Mouse (Mus musculus) erythroblast, embryonic 14.5 days (primary cell): ENCODE measurements around the gene Cnga3. TPM values are rescaled to one million over a fixed set of nuclear protein-coding genes. Genes with fewer than 3 reads are reported as not detected.

ENCODE experiments used
- H3K27me3 ChIP-seq: 2 replicates; pipeline ENCODE4 v1.6.1; 2012; ENCODE audit warnings: inconsistent platforms; ENCODE audit not compliant: control insufficient read depth
- H3K36me3 ChIP-seq: 2 replicates; pipeline ENCODE4 v1.6.1; 2012; ENCODE audit warnings: mild to moderate bottlenecking, inconsistent platforms; ENCODE audit not compliant: control insufficient read depth
- H3K4me1 ChIP-seq: 2 replicates; pipeline ENCODE4 v1.6.1; 2012; ENCODE audit warnings: inconsistent platforms; ENCODE audit not compliant: control insufficient read depth
- H3K4me3 ChIP-seq: replicated peaks from 2 replicates; pipeline ENCODE3; 2012; ENCODE audit warnings: moderate library complexity, mild to moderate bottlenecking, inconsistent platforms
- H3K9me3 ChIP-seq: 2 replicates; pipeline ENCODE4 v1.6.1; 2012; ENCODE audit warnings: low read length, inconsistent platforms, mixed read lengths; ENCODE audit not compliant: control insufficient read depth
- GATA1 ChIP-seq: IDR thresholded peaks from 2 replicates; pipeline ENCODE4 v1.6.1; 2012; ENCODE audit warnings: low read length, inconsistent platforms, mixed read lengths
- TAL1 ChIP-seq: IDR thresholded peaks from 3 replicates; pipeline ENCODE4 v1.6.1; 2012; ENCODE audit warnings: low read length, inconsistent platforms, mixed read lengths
- polyA plus RNA-seq: library from polyadenylated mRNA; stranded (reverse); fragments of >175 nt; gene quantifications from 2 replicates; pipeline ENCODE4 v1.2.3, GENCODE M21; 2012

Cnga3 gene
- not detected in 2 replicates for polyA plus RNA-seq

DNA sequence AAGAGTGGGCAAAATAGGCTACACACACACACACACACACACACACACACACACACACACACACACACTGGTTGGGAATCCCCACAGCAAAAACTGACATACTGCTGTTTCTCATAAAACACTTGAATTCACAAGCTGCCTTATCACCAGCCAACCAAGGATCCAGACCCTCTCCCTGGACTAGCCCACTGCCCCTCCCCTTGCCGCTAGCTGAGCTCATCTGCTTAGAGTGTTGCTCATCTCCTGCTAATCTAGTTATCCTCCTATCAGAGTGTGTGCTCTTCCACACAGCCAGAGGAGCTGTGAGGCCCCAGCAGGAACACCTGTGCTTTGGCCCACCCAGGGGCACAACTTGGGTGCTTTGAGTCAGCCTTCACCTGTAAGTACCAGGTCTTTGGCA is at the start of gene Cnga3:
Gene Cnga3, plus strand, starts transcription at position 291 of the 400 bp plus-strand sequence.
- H3K36me3 ChIP-seq: no peaks in the 10 kb centered on the region
- TF ChIP-seq TAL1 (no peak), GATA1 (no peak)
- no peaks in the 10 kb centered on the region for H3K9me3 ChIP-seq
- no peak within 1 kb of the TSS for H3K4me3 ChIP-seq
- no peaks in the 10 kb centered on the region for H3K4me1 ChIP-seq
- H3K27me3 ChIP-seq: no peaks in the 10 kb centered on the region

GRCm38 (mm10) chr1:37166066-37166465 is 48.2 kb upstream of the Cnga3 start:
- no peaks in the 10 kb centered on the region for H3K4me1 ChIP-seq
- peaks cover 9% of the 10 kb centered on the region; the same call in 1 of the 2 replicates for H3K9me3 ChIP-seq
- H3K27me3 ChIP-seq: no peaks in the 10 kb centered on the region
- TF ChIP-seq TAL1: no peak
- no peak for TF ChIP-seq GATA1
- no peaks in the 10 kb centered on the region for H3K36me3 ChIP-seq
- no peak overlapping the region for H3K4me3 ChIP-seq

DNA sequence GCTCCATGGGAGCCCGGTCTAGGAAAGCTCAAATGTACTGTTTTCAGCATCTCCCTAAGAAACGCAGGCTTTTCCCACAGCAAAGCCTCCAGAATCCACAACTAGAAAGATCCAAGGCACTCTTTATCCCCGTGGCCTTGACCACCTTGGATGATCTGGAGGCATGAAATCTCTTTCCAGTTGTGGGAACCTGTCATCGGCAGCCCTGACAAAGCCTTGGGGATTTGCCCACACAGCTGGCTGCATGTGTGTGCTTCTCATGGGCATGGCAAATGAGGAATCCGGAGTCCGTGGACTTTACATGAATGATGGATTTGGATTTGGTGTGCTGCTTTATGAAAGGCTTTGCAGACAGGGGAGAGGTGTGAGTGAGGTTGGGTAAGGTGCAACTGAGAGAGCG is 46.3 kb upstream of the Cnga3 start:
- peaks cover 4% of the 10 kb centered on the region; the same call in 1 of the 2 replicates for H3K9me3 ChIP-seq
- H3K36me3 ChIP-seq: no peaks in the 10 kb centered on the region
- no peaks in the 10 kb centered on the region for H3K27me3 ChIP-seq
- H3K4me3 ChIP-seq: no peak overlapping the region
- no peak for TF ChIP-seq TAL1
- no peak for TF ChIP-seq GATA1
- H3K4me1 ChIP-seq: no peaks in the 10 kb centered on the region

DNA sequence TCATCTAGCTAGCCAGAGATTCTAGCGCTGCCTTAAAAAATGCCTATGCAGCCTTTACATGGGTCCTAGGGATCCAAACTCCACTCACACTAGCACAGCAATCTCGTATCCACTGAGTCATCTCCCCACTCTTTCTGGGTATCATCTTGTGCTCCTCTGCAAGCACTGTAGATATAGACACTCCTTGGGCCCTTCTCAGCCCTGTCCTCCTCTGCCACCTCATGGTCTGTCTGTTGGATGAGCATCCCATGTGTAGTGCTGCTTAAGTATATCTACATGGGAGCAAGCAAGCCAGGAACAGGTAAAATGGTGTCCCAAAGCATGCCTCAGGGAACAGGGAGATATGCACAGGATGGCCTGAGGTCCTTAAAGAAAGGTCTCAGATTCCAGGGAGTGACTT is 36.4 kb upstream of the Cnga3 start:
- TF ChIP-seq TAL1: no peak
- no peak for TF ChIP-seq GATA1
- H3K4me1 ChIP-seq: no peaks in the 10 kb centered on the region
- H3K4me3 ChIP-seq: no peak overlapping the region
- H3K9me3 ChIP-seq: peaks cover 4% of the 10 kb centered on the region; the same call in 1 of the 2 replicates
- H3K36me3 ChIP-seq: no peaks in the 10 kb centered on the region
- no peaks in the 10 kb centered on the region for H3K27me3 ChIP-seq

DNA sequence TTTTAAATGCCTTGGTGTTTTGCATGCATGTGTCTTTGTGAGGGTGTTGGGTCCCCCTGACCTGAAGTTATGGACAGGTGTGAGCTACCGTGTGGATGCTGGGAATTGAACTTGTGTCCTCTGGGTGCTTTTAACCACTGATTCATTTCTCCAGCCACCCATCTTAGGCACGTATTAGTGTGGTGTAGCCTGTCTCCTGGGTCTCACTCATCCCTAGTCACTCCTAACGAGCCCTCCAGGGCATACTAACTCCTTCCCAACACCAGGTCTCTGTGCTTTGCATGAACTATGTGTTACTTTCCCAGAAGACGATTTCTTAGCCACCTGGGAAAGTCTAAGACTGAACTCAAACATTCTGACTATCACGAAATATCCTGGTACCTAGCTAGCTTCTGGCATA is 34.4 kb upstream of the Cnga3 start:
- H3K36me3 ChIP-seq: no peaks in the 10 kb centered on the region

DNA sequence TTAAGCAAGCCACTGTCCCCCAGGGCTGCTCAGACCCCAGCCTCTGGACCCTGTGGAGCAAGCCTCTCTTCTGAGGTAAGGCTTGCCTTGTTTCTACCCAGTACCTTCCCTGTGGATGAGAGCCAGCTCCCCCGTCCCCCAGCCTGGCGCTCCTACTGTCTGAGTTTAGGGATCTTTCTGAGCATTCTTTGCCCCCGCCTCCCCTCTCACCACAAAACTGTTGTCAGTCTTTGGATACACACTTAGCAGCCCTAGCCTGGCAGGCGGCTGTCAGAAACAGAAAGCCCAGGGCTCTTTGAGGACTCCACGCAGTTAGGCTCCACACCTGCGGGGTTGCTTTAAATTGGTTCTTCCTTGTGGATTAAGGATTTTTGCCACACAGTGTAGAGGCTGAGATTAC is 27.2 kb upstream of the Cnga3 start:
- no peak for TF ChIP-seq GATA1
- TF ChIP-seq TAL1: no peak

More for the DNA sequence above, 34.4 kb upstream of the Cnga3 start:
- Histone ChIP-seq H3K4me1 (no peaks in the 10 kb centered on the region), H3K4me3 (no peak overlapping the region), H3K9me3 (peaks cover 4% of the 10 kb centered on the region; the same call in 1 of the 2 replicates), H3K27me3 (no peaks in the 10 kb centered on the region)
- TF ChIP-seq GATA1: no peak
- TF ChIP-seq TAL1: no peak

GRCm38 (mm10) chr1:37194607-37195006 is 19.6 kb upstream of the Cnga3 start:
- H3K36me3 ChIP-seq: no peaks in the 10 kb centered on the region
- no peak for TF ChIP-seq TAL1
- no peak for TF ChIP-seq GATA1
- H3K27me3 ChIP-seq: no peaks in the 10 kb centered on the region
- no peaks in the 10 kb centered on the region for H3K4me1 ChIP-seq
- no peaks in the 10 kb centered on the region; the same call in 1 of the 2 replicates for H3K9me3 ChIP-seq
- H3K4me3 ChIP-seq: no peak overlapping the region

More for the DNA sequence above, 27.2 kb upstream of the Cnga3 start:
- no peaks in the 10 kb centered on the region for H3K4me1 ChIP-seq
- no peak overlapping the region for H3K4me3 ChIP-seq
- no peaks in the 10 kb centered on the region for H3K9me3 ChIP-seq
- no peaks in the 10 kb centered on the region for H3K36me3 ChIP-seq
- H3K27me3 ChIP-seq: no peaks in the 10 kb centered on the region

DNA sequence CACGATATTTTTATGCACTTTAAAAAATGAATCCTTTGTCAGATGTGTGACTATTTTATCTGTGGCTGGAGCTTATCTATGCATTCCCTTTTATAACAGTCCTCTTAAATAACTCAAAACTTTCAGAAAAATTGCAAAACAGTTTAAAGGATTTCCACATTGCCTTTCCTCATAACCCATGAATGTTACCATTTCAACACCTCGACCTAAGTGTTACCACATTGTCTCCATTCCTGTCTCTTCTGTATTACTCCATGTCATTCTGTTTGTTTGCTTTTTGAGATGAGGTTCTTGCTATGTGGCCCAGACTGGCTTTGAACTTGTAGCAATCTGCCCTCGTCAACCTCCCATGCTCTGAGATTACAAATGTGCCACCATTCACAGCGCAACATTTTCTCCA is 12.8 kb upstream of the Cnga3 start:
- no peaks in the 10 kb centered on the region for H3K4me1 ChIP-seq
- peaks cover 7% of the 10 kb centered on the region for H3K9me3 ChIP-seq
- H3K36me3 ChIP-seq: no peaks in the 10 kb centered on the region
- H3K4me3 ChIP-seq: no peak overlapping the region
- no peak for TF ChIP-seq TAL1
- TF ChIP-seq GATA1: no peak
- H3K27me3 ChIP-seq: no peaks in the 10 kb centered on the region

DNA sequence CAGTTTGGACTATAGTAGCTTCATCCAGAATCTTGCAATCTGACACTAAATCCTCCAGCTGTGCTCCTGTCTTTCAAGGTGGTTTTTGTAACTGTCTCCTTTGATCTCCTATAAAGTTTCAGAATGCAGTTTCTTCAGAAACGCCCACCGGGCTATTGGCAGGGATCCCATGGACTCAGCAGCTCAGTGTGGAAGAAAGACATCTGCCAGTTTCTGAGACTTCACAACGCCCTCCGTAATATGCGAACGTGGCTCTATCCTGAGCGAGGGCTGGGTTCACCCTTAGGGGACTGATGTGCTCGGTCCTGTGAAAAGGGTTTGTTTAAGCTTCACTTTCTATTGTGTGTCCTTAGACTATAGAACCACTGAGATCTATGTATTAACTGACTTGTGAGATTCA is 6.5 kb upstream of the Cnga3 start:
- no peak for TF ChIP-seq GATA1
- TF ChIP-seq TAL1: no peak
- H3K4me3 ChIP-seq: no peak overlapping the region
- peaks cover 7% of the 10 kb centered on the region; the same call in 1 of the 2 replicates for H3K9me3 ChIP-seq
- H3K36me3 ChIP-seq: no peaks in the 10 kb centered on the region
- no peaks in the 10 kb centered on the region for H3K27me3 ChIP-seq
- no peaks in the 10 kb centered on the region for H3K4me1 ChIP-seq

DNA sequence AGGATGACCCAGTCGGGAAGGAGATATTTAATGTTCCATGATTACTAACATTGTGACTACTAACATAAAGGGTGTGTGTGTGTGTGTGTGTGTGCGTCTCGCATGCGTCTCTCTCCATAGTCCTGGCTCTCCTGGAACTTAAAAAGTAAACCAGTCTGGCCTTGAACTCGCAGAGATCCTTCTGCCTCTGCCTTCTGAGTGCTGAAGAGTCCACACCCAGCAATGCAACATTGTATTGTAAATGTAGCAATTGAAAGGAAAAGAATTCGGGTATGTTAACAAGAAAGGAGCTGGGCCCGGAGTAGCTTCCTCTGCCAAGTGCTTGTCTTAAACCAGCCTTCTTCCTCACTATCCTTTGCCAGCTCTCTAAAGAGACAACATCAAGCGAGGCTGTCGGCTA is 1.9 kb upstream of the Cnga3 start:
- Histone ChIP-seq H3K36me3 (no peaks in the 10 kb centered on the region), H3K4me1 (no peaks in the 10 kb centered on the region), H3K27me3 (no peaks in the 10 kb centered on the region), H3K4me3 (no peak overlapping the region), H3K9me3 (no peaks in the 10 kb centered on the region)
- TF ChIP-seq TAL1: no peak
- TF ChIP-seq GATA1: no peak

DNA sequence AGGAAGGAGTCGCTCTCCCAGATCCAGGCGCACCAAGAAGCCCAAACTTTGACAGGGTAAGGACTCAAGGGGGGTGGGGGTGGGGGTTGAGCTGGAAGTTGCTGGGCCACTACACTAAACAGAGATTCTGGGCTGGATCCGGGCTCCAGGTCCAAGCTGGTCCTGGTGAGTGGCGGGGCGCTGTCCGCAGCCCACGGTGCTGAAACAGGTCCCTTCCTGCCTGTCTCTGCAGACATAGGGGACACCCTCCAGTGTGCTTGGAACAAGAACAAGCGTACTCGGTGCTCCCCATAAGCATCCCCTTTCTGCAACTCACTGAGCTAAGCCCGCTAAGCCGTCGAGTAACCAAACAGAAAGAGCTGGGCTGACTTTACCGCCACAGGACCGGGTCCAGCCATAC is 4.2 kb downstream of the Cnga3 start:
- Histone ChIP-seq H3K27me3 (peaks cover under 1% of the 10 kb centered on the region), H3K36me3 (no peaks in the 10 kb centered on the region), H3K4me1 (no peaks in the 10 kb centered on the region), H3K4me3 (no peak overlapping the region), H3K9me3 (no peaks in the 10 kb centered on the region)
- TF ChIP-seq GATA1: no peak
- TF ChIP-seq TAL1: no peak
